Mouse (Mus musculus): ENCODE results near the gene Ablim1.

Ablim1 gene

DNA sequence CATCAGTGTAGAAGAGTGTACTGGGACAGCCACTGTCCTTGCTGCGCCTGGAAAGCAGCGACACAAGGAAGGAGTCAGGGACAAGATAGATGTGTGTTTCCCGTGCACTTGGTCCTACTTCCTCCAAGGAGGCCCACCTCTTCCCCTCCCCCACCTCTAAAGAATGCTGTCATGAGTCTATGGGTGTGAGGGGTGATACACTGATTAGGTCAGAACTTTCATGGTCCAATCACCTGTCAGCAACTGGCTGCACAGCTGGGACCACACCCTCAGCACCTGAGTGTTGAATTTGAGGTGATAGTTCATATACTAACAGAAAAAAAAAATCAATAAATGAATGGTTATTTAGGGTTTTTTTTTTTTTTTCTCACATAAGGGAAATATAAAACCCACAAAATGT is 302.7 kb downstream of the Ablim1 start:
- no peak for DNase-seq (ENCODE audit: low read depth, low spot score)

DNA sequence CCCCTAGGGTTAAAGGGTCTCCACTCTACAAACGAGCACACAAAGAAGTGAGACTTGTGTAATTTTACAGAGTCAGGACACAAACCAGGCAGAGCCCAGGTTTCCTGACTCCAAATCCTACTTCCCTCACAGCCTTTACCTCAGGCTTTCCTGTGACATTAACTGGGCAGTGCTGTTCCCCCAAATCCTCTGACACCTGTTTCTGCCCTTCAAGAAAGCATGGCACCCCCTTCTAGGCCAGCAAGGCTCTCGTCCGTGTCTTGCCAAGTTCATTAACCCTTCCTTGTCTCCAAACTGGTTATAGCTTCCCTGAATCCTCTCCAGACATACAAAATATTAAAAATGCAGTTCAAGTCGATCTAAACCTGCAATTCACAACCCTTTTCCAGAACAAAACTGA is 304.7 kb downstream of the Ablim1 start:
- no peak for DNase-seq (ENCODE audit: low read depth, low spot score)

DNA sequence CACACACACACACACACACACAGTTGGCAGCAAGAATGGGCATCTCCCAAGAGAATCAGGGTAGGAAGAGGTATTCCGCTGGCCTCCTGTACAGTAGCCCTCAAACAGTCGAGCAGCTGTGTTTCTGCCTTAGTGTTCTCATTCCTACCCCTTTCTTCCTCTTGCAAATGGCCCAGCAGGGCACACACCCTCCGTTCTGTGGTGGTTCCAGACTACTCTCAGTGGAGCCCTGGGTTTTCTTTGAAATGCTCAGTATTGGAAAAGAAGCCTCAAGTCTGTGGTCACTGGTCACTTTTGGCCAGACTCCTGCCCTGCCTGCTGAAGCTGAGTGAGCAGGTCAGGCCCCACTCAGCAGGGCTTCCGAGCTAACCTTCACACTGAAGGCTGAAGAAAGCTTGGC is 305.1 kb downstream of the Ablim1 start:
- no peak for DNase-seq (ENCODE audit: low read depth, low spot score)

DNA sequence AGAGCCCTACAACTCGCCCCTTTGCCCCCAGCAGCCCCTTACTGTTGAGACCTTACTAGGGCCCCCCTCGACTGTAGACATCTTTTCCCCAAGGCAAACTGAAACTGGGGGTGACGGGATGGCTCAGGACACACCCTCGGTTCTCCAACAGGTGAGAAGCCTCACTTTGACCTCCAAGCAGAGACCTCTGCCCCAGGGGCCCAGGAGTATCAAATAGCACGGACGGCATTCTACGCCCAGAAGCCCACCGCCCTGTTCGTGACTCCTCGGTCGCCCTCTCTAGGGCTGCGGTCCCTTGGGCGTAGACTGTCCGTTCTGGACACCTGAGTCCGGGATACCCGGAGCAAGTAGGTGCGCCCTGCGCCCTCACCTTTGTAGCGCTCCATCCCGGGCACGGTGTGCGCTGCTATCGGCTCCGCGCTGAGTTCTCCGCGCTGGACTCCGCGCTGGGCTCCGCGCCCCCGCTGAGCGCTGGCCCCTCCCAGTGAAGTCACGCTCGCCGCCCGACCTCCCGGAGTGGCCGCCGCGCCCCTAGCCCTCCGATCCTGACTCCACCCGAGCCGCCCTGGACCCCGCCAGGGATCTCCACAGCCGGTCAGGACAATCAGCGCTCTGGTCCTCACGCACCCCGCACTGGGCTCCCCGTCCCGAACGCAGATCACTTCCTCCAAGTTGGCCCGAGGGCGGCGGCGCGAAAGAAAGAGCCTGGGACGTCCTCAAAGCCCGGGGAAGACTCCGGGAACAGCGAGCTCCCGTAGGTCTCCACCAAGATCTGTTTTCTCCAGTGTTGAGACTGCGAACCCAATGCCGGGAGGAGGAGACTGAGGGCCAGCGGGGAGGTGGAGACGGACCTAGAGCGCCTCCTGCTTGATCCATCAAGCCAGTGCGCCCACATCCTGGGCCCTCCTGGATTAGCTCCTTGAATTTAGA is 306.7 kb downstream of the Ablim1 start, which contains the start of gene Afap1l2:
Afap1l2 (minus strand) TSS at position 448 of the 930 bp plus-strand sequence.
- DNase-seq (ENCODE audit: low read depth, low spot score), result no peak

DNA sequence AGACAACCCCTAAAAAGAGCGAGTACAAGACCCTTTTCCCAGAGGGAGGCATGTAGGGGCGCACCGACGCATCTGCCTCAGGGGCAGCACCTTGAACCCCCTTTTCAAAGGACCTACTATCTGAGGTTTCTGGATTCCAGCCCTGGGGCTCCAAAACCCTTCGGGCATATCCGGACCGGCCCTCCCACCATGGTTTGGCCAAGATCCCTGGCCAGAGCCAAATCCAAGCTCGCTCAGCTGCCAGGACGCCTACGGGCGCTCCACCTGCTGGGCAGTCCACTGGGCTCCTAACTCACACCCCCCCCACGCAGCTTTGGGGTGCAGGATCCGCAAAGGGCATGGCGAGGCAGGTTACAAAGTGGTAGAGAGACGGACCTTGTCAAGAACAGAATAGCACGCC is 307.4 kb downstream of the Ablim1 start:
- no peak for DNase-seq (ENCODE audit: low read depth, low spot score)

DNA sequence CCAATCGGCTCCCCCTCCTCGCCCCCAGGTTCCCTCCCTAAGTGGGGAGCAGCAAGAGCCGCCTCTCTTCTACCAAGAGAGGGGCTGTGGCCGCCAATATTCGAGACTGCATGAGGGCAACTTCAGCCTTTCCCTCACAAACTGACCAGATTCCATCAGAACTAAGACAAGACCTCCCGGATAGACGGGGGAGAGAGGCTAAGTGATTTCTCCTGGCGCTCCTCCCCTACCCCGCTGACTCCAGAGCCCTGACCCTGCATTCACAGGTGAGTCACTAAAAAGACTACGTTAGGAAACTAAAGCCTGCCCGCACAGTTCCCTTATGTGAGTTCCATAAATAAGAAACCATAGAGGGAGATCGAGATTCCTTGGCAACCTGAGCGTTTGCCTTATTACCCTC is 307.9 kb downstream of the Ablim1 start:
- DNase-seq (ENCODE audit: low read depth, low spot score), result no peak

DNA sequence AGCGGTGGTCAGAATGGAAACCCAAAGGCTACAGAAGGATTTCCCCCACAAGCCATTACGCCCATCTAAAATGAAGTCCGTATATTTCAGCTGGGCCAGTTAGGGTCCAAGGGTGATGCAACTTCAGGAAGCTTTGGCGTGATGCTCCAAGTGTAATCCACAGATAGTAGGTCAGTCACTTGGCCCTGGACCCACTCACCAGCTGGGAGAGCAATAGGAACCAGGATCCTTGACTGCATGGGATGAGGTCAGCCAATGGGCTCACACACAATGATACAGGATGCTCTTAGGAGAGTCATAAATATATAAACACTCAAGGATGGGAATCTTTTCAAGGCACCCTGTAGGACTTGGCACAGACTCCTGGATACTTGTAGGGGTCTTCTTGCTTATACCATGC is 309.7 kb downstream of the Ablim1 start:
- DNase-seq (ENCODE audit: low read depth, low spot score), result no peak

DNA sequence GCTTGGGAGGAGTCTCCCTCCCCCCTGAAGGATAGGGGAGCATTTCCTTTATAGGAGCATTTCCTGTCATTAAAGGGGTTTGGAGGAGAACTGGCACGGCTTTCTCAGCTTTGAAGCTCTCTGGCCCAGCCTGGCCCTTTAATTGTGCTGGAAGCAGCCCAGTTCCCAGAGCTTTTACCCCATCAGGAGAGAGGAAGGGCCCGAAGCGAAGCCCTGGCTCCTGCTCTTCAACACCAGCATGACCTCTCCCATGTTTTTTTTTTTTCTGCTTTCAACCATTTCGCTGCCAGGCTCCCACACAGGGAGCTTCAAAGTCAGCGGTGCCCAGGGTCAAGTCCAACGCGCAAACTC is 311.3 kb downstream of the Ablim1 start:
- DNase-seq (ENCODE audit: low read depth, low spot score), result no peak

DNA sequence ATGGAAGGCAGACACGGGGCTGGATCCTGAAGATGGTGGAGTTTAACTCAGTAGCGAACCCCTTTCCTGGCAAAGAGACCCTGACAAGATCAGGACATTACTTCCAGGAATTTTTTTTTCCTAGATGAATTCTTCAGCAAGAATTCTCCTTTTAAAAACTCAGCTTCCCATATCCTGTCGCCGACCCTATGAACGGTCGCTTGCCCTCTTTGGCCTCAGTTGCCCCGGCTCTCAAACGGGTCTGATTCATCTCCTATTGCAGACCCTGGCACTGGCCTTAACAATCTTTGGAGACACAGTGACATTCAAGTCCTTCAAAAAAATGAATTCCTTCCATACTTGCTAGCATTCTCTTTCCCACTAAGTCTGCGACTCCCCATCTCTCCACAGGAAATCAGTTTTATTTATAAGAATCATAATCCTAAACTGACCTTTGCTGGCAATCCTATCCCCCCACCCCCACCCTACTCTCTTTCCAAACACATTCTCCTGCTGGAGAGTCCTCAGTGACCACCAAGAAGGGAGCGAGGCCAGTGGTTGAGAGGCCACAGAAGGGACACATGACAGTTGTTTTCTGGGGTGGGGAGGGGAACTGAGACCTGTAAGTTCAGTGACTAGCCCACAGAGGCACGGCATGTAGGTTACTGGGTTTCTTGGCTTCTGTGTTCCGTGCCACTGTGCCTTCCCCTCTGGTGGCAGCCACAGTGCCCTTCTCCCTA is 311.8 kb downstream of the Ablim1 start:
- DNase-seq (ENCODE audit: low read depth, low spot score), result no peak

DNA sequence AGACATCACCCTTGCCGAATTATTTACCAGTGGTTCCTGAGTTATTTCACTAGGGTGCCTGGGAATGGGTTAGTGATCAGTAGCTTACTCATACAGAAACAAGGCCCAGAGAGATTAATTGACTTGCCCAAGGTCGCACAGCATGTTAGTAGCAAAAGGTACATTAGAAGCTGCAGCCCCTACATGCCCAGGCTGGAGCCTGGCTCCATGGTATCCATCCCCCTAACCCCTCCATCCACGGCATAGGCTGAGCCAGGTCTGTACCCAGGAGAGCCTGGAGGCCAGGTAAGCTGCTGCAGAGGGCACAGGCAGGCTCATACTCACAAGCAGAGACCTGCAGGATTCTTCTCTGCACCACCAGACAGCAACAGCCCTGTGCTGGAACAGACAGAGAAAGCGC is 312.8 kb downstream of the Ablim1 start:
- no peak for DNase-seq (ENCODE audit: low read depth, low spot score)

DNA sequence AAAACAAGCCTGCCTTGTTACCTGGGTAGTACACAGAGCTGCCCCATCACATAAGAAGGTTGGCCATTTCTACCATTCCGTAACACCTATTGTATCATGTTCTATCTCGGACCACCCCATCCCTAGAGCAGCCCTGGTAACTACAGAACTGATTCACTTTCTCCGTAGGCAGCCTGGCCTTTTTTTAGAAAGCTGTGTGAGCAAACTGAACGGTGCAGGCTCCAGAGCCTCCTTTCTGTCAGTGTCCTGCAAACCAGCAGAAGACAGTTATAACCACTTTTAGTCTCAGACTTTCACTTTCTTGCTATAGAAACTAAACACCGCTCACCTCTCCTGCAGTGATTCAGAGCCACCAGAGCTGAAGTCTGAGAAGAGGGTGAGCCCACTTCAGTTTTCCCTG is 314.1 kb downstream of the Ablim1 start:
- DNase-seq (ENCODE audit: low read depth, low spot score), result no peak

DNA sequence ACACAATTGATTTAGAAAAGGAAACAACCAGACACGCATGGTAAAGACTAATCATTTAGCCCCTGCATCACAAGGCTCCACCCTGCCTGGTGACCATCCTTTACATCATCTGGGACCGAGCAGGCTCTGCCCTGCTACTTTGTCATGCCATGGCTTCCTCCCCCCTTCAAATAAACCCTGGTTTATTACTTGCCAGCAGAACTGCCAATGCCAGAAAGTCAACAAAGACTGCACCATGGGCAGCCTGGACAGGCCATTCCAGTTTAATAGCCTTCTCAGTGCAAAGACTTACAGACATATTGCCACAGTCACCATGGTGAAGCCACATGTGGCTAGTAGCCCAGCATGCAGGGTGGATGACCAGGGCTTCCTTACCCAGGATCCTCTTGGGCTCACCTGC is 314.9 kb downstream of the Ablim1 start:
- DNase-seq (ENCODE audit: low read depth, low spot score), result no peak

DNA sequence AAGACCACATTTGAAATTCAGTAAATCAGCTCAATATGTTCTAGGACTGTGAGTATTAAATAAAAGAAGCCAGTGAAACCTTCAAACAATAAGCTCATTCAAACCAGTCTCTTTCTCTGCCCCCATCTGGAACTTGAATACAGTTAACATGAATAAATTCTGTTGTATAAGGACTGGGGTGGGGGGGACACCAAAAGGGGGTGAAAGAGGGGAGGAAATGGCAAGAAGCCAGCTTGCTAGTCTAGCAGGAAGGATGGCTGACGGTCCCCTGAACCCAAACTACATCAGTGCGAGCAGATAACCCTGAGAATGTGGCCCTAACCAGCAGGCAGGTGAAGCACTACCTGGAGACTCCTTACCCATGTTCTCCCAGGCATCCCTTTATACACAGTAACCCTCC is 315.8 kb downstream of the Ablim1 start:
- DNase-seq (ENCODE audit: low read depth, low spot score), result no peak

DNA sequence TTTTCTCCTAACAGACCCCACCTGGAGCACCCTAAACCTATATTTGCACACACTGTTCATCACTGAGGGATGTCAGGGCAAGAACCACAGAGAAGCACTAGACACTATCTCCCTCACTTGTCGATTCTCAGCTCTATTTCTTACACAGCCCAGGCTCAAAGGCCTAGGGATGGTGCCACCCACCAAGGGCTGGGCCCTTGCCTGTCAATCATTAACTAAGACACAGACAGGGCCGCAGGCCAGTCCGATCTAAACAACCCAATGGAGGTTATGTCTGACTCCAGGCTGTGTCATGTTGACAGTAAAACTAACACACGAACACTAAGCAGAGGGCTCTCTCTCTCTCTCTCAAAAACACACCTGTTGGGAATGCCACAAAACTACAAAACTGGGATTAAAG is 316.4 kb downstream of the Ablim1 start:
- DNase-seq (ENCODE audit: low read depth, low spot score), result no peak

DNA sequence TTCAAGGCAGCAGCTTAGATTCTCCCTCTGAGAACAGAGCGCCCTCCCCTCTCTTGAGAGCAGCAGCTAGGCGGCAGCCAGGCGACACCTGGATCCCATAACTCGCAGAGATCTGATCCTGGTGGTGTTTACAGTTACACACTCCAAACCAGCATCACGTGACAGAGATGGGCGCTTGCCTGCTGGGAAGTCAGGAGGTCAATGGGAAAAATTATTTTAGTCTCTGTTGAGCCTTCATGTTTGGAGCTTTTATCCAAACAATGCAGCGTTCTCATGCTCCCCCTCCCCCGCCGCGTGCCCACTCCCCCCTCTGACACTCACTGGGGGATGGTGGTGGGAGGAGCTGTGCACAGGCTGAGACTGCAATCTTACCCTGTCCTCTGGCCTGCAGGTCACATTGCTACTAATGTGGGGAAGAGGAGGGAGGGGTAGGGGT is 317.5 kb downstream of the Ablim1 start:
- no peak for DNase-seq (ENCODE audit: low read depth, low spot score)

DNA sequence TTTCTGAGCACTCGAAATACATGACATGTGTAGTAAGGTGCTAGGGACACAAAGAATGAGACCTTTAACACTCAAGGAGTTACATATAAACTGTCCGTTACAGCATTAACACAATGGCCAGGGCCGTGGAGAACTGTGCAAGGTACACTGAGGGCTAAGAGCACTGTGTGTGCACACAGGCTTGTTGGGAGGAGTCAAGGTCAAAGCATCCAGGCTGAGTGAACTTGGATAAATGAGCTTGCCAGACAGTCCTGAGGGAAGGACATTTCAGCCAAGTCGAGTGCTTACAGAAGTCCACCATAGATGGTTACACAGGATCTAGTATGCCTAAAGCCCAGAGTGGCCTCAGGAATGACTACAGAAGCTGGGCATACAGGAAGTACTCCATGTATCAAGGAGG is 319.3 kb downstream of the Ablim1 start:
- no peak for DNase-seq (ENCODE audit: low read depth, low spot score)

DNA sequence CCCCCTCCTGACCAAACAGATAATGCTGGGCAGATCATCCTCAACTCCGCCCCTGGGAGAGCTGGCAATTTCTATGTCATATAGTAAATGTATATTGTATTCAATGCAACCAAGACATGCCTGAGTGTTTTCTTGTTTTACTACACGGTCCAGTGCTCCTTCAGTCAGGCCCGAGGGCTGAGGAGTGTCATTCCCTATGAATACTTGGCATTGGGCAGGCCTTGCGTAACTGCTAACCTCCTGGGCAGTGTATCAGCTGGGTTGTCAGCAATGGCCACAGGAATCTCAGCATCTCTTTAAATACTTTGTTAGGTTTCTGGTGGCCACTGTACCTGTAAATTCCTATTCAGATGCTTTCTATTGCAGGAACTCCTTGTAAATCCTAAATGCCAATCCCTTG is 320.1 kb downstream of the Ablim1 start:
- no peak for DNase-seq (ENCODE audit: low read depth, low spot score)

DNA sequence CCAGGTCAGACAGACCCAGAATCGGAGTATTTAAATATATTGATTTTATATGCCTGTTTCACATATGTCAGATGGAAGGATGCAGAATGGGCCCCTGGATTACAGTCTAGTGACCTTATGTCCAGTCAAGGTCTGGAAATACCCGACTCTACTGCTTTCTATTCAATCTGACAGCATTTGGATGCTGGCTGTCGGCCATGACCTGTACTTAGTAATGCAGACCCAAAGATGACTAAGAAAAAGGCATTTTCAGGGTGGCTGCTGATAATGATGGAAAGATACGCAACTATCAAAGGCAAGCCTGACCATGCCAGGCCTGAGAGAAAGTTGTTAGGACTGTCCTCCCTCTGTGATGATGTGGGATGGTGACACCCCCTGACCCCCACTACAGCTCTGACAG is 321.0 kb downstream of the Ablim1 start:
- no peak for DNase-seq (ENCODE audit: low read depth, low spot score)

DNA sequence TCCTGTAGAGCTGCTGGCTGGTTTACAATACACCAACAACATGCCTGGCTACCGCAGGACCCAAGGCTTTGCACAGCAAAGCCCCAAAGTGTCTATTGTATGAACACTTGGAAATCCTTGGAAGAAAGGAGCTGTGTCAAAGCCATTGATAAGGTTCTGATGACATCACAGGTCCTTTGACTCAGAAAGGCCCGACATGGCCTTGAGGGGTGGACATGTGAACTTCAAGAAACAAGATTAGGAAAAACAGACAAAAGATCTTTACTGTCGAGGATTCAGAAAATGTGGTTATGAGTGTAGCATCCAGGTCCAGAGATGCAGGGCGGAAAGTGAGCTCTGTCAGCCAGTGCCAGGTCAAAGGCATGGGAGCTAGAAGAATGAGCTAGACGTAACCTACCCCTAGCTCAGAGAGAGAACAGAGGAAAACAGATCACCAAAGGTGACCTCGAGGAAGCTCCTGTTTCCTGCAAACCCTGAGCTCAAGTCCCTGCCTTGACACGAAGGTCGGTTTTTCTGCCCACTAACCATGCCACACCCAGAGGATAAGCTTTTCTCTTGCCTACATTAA is 321.7 kb downstream of the Ablim1 start:
- DNase-seq (ENCODE audit: low read depth, low spot score), result no peak

DNA sequence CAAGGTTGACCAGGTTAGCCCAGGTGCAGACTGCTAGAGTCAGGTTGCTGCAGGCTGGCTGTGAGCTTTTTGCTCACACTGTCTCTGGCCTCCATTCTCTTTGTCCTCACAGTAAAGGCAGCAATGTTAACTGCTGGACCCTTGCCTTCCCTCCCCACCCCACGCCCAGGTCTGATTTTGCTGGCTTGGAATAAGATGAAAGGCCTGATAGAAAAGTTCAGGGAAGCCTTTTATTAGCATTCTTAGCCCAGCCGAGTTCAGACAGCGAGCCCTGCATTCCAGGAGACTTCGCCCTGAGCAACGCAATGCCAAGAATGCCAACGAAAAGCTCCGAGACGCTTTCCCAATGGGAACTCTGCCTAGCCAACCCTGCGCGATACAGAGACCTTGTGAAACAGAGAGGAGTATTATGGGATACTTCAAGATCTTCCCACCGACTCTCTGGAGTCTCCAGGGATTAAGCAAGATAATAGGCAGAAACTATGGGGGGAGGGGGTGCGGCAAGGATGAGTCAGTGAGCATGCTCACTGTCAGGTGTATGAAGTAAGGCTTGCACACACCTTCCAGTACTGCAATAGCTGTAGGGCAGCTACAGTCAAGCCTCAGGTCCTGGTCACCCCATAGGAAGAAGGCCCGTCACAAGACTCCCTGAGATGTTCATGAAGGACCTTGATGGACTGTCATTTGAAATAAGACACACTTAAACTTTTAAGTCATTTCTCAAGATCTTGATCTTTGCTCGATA is 324.2 kb downstream of the Ablim1 start:
- no peak for DNase-seq (ENCODE audit: low read depth, low spot score)

DNA sequence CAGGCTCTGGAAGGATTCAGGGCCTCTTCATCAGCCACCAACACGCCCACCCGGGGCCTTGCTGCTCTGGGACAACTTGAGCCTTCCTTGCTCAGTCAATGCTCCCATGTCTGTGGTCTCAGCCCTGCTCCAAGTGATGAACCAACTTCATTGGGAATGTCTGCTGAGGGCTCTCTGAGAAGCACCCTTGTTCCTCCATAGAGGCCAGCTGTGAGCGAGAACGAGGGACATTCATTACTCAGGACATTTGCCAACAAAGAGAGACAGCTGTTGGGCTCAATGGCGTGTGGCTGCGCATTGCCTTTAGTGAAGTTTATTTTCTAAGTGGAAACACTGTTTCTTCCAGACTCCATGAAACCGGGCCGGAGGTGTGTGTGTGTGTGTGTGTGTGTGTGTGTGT is 325.5 kb downstream of the Ablim1 start:
- no peak for DNase-seq (ENCODE audit: low read depth, low spot score)

DNA sequence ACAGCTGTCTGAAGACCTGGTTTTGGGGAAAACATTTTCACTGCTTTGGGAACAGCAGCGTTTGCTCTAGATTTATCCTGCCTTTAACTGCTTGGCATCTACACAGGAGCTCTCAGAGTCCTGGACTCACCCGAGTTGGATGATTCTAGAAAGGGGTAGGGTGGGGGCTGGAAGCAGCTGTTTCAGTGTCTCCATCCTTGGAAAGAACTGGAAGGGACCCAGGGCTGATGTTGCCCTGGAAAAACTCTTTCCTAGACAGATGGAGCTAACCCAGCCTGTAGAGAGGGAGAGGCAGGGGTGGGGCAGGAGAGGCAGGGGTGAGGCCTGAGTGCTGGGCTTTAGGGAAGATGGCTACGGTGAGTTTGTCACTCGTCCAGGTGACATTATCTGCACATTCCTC is 330.5 kb downstream of the Ablim1 start:
- DNase-seq (ENCODE audit: low read depth, low spot score), result no peak
